Mouse (Mus musculus) MEL-GATA-1-ER (cell line): ENCODE results near the gene Lcn8.
"Not testable (repeated sequence)": the region's sequence is repeated elsewhere in the genome, so short reads cannot be mapped to it uniquely, and the experiment has no call there.

Source experiments
- DNase-seq: peaks from one replicate; pipeline ENCODE4 v3.0.0-alpha.2; 2012; ENCODE audit warnings: low read depth; ENCODE audit errors: extremely low read depth

Lcn8 gene

GRCm38 (mm10) chr2:25664125-25664524 lies 11.2 kb downstream of the Lcn8 start:
- DNase-seq = no peak

- no peak for DNase-seq
These were observed 13.6 kb downstream of the Lcn8 start for GRCm38 (mm10) chr2:25666516-25666915.

GRCm38 (mm10) chr2:25676486-25676885 lies 23.6 kb downstream of the Lcn8 start, which contains the start of gene Lcn6:
Gene Lcn6 (plus strand): TSS chr2:25676786.
- no peak for DNase-seq

GRCm38 (mm10) chr2:25679559-25679958 lies 26.6 kb downstream of the Lcn8 start:
- no peak for DNase-seq

GRCm38 (mm10) chr2:25682426-25682825 lies 29.5 kb downstream of the Lcn8 start, which contains the start of gene Lcn10:
Gene Lcn10 (plus strand): TSS chr2:25682726.
- DNase-seq = no peak

GRCm38 (mm10) chr2:25686941-25687340 lies 34.0 kb downstream of the Lcn8 start:
- no peak for DNase-seq

- DNase-seq = peak; percentile 23
These were observed 41.7 kb downstream of the Lcn8 start for GRCm38 (mm10) chr2:25694605-25695004.

GRCm38 (mm10) chr2:25696951-25697350 lies 44.0 kb downstream of the Lcn8 start:
- no peak for DNase-seq

- DNase-seq = no peak
These were observed 45.8 kb downstream of the Lcn8 start for GRCm38 (mm10) chr2:25698696-25699095.

GRCm38 (mm10) chr2:25699743-25700142 lies 46.8 kb downstream of the Lcn8 start, which contains the start of gene Obp2a:
Gene Obp2a (plus strand): TSS chr2:25700043.
- not testable (repeated sequence) for DNase-seq

- DNase-seq = no peak
These were observed 48.1 kb downstream of the Lcn8 start for GRCm38 (mm10) chr2:25701001-25701400.

GRCm38 (mm10) chr2:25703706-25704105 lies 50.8 kb downstream of the Lcn8 start:
- DNase-seq = no peak
